ENCODE assay signal across 8 mouse cellular contexts in the genomic region with DNA sequence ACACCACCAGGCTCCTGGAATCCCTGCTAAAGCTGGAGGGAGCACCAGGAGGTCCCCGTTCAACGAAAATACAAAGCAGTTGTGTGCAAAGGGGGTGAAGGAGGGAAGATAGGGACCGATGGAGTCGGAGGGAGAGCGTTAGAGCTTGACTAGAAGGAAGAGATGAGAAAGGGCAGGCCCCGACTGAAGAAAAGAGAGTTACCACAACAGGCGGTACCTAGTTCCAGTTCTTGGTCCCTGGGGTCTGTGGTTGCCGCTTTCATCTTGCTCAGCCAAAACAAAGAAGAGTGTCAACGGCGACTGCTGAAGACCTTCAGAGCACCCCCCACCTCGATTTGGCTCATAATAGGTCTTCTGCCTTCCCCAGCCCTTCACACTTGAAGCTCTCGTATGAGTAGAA. TPM values are rescaled to one million over a fixed set of nuclear protein-coding genes. Genes with fewer than 3 reads are reported as not detected.
A peak's percentile ranks its signal among the peaks of the same experiment; 100 is the strongest.
DNase-seq lines count a peak whose midpoint lies in the region; ATAC-seq and TF ChIP-seq lines count a peak whose summit lies in the region.

No protein-coding gene starts in this region.

- H3K27ac ChIP-seq in heart, embryonic 13.5 days (replicated peaks) = peak overlapping the region; percentile 87
- H3K27ac ChIP-seq in forebrain, embryonic 14.5 days (ENCODE audit: low read depth, low read length) = peak overlapping the region; percentile 91
- peak overlapping the region; percentile 26 for H3K27ac ChIP-seq in liver, embryonic 16.5 days (ENCODE audit: low read length)

- 4% methylated on average over 12 of the region's 12 CpGs for WGBS in heart, embryonic 13.5 days
- 5% methylated on average over 12 of the region's 12 CpGs for WGBS in forebrain, embryonic 14.5 days
- 11% methylated on average over 12 of the region's 12 CpGs for WGBS in liver, embryonic 16.5 days (ENCODE audit: insufficient replicate concordance)

- intact Hi-C loops in heart, postnatal 36 days (cut with DNase I) = loop anchor here (5.0 to 10.0 kb wide), 3 partner anchors 125 to 447 kb away; no protein-coding TSS in a partner anchor

- no peak for ATAC-seq in heart, embryonic 13.5 days (ENCODE audit: extremely low read depth, insufficient number of reproducible peaks, low FRiP score, low TSS enrichment)
- ATAC-seq in forebrain, embryonic 14.5 days = no peak; the same call in 1 of the 2 replicates
- no peak for ATAC-seq in liver, embryonic 16.5 days (ENCODE audit: low read depth)

- peak overlapping the region; percentile 87 for H3K4me3 ChIP-seq in heart, embryonic 13.5 days
- H3K4me3 ChIP-seq in E14TG2a.4 (replicated peaks; ENCODE audit: low read length) = peak overlapping the region; percentile 99
- peak overlapping the region; percentile 87 for H3K4me3 ChIP-seq in forebrain, embryonic 14.5 days (ENCODE audit: low read depth, low read length)
- H3K4me3 ChIP-seq in liver, embryonic 16.5 days (ENCODE audit: low read depth, low read length) = peak overlapping the region; percentile 96

- no peak for DNase-seq in heart, postnatal 36 days
- DNase-seq in forebrain, embryonic 14.5 days (ENCODE audit: low spot score) = peak; percentile 47
- no peak for DNase-seq in urinary bladder, postnatal 10 days (ENCODE audit: low spot score)
- DNase-seq in adrenal gland, adult 8-10 months = no peak
- DNase-seq in adrenal gland, adult 2 months = no peak

- H3K36me3 ChIP-seq in heart, embryonic 13.5 days = no peaks in the 10 kb centered on the region
- peaks cover 6% of the 10 kb centered on the region; the same call in 1 of the 2 replicates for H3K36me3 ChIP-seq in E14TG2a.4 (ENCODE audit: insufficient read depth, low read length)
- no peaks in the 10 kb centered on the region for H3K36me3 ChIP-seq in forebrain, embryonic 14.5 days (ENCODE audit: control insufficient read depth, insufficient read depth, low read length)
- no peaks in the 10 kb centered on the region for H3K36me3 ChIP-seq in liver, embryonic 16.5 days (ENCODE audit: control insufficient read depth, insufficient read depth)

- peak overlapping the region; percentile 81 for H3K4me2 ChIP-seq in heart, embryonic 13.5 days
- peak overlapping the region; percentile 89 for H3K4me2 ChIP-seq in forebrain, embryonic 14.5 days (ENCODE audit: low read length)
- H3K4me2 ChIP-seq in liver, embryonic 16.5 days (ENCODE audit: low read depth, low read length) = peak overlapping the region; percentile 85

- H3K4me1 ChIP-seq in heart, embryonic 13.5 days = peaks cover 16% of the 10 kb centered on the region
- peaks cover 27% of the 10 kb centered on the region for H3K4me1 ChIP-seq in E14TG2a.4 (replicated peaks; ENCODE audit: low read depth, low read length)
- peaks cover 11% of the 10 kb centered on the region for H3K4me1 ChIP-seq in forebrain, embryonic 14.5 days (ENCODE audit: control insufficient read depth, insufficient read depth, low read length)
- peaks cover 13% of the 10 kb centered on the region for H3K4me1 ChIP-seq in liver, embryonic 16.5 days (ENCODE audit: control insufficient read depth, low read depth, low read length)

- no peak for TF ChIP-seq CTCF in E14TG2a.4 (conservative IDR thresholded peaks at IDR 0.05; ENCODE audit: low read length)

- no peaks in the 10 kb centered on the region for H3K9me3 ChIP-seq in heart, embryonic 13.5 days
- H3K9me3 ChIP-seq in E14TG2a.4 (ENCODE audit: low read length) = no peaks in the 10 kb centered on the region
- H3K9me3 ChIP-seq in forebrain, embryonic 14.5 days (replicated peaks; ENCODE audit: control insufficient read depth, low read length) = no peaks in the 10 kb centered on the region
- H3K9me3 ChIP-seq in liver, embryonic 16.5 days (replicated peaks; ENCODE audit: control insufficient read depth, low read length) = no peaks in the 10 kb centered on the region

- 0 out of 2 replicates have a peak, but pooled peaks cover 4% of the 10 kb centered on the region for H3K27me3 ChIP-seq in heart, embryonic 13.5 days (replicated peaks)
- peaks cover 4% of the 10 kb centered on the region; the same call in 1 of the 2 replicates for H3K27me3 ChIP-seq in E14TG2a.4 (ENCODE audit: insufficient read depth, low read length)
- H3K27me3 ChIP-seq in forebrain, embryonic 14.5 days (replicated peaks; ENCODE audit: control insufficient read depth, insufficient read depth, low read length) = no peaks in the 10 kb centered on the region
- H3K27me3 ChIP-seq in liver, embryonic 16.5 days (ENCODE audit: control insufficient read depth, insufficient read depth, low read depth, low read length) = no peaks in the 10 kb centered on the region

- H3K9ac ChIP-seq in heart, embryonic 13.5 days = peak overlapping the region; percentile 93
- H3K9ac ChIP-seq in forebrain, embryonic 14.5 days (ENCODE audit: low read length) = peak overlapping the region; percentile 85
- H3K9ac ChIP-seq in liver, embryonic 16.5 days (ENCODE audit: low read depth, low read length) = peak overlapping the region; percentile 93

RNA-seq across cellular contexts. Expression of gene Cbll1, which starts 0.8 kb away (rescaled TPM):
- polyA plus RNA-seq in heart, embryonic 13.5 days (2015; fragmentation: Nextera tagmentation; extraction: Ambion mirVana) = 8.4 and 9.3 TPM in 2 replicates
- total RNA-seq in heart, postnatal 36 days (2021) = 10 to 100 TPM in 1 of 2 experiments, 1 to 10 TPM in 1; 9.6 to 10.6 TPM
- polyA plus RNA-seq in forebrain, embryonic 14.5 days (2014; fragmentation: Nextera tagmentation; extraction: Ambion mirVana) = 20.3 and 21.3 TPM in 2 replicates
- 3.6 and 4.7 TPM in 2 replicates for polyA plus RNA-seq in liver, embryonic 16.5 days (2015; fragmentation: Nextera tagmentation; extraction: Ambion mirVana)
- total RNA-seq in adrenal gland, adult 8-10 months (2022) = 10 to 100 TPM; 16.5 to 20.3 (median 19.1) TPM
- 10 to 100 TPM; 16.0 to 21.6 TPM for total RNA-seq in adrenal gland, adult 2 months (2021)
- polyA plus RNA-seq in adrenal gland, adult 2 months (2012; rRNA removed) = 2.0 and 3.3 TPM in 2 replicates

RNA-seq across cellular contexts. Expression of gene Slc26a4, which starts 59.6 kb away (rescaled TPM):
- 0.16 and 0.43 TPM in 2 replicates for polyA plus RNA-seq in heart, embryonic 13.5 days (2015; fragmentation: Nextera tagmentation; extraction: Ambion mirVana)
- under 1 TPM; 0.08 to 0.11 TPM for total RNA-seq in heart, postnatal 36 days (2021)
- 0.09 TPM in 1 of 2 replicates, not detected in the other for polyA plus RNA-seq in forebrain, embryonic 14.5 days (2014; fragmentation: Nextera tagmentation; extraction: Ambion mirVana)
- 0.04 TPM in 2 replicates for polyA plus RNA-seq in liver, embryonic 16.5 days (2015; fragmentation: Nextera tagmentation; extraction: Ambion mirVana)
- 10 to 100 TPM in 2 of 4 experiments, 1 to 10 TPM in 2; 6.0 to 11.5 (median 9.1) TPM for total RNA-seq in adrenal gland, adult 8-10 months (2022)
- 1 to 10 TPM; 2.9 to 8.4 TPM for total RNA-seq in adrenal gland, adult 2 months (2021)
- 1.3 and 1.9 TPM in 2 replicates for polyA plus RNA-seq in adrenal gland, adult 2 months (2012; rRNA removed)

Comparison
In these comparisons a context has a peak if more than half of its experiments do, and no peak if none do; other contexts are left out.
1. H3K27ac ChIP-seq: peak in every context shown above with its lines; median percentile 91 in forebrain, embryonic 14.5 days; 87 in heart, embryonic 13.5 days; 26 in liver, embryonic 16.5 days.